Mouse (Mus musculus): Measurements from ENCODE around the gene G3bp2. TPM values are rescaled to one million over a fixed set of nuclear protein-coding genes. Genes with fewer than 3 reads are reported as not detected.
A peak's percentile ranks its signal among the peaks of the same experiment; 100 is the strongest.
"Not testable (repeated sequence)": the region's sequence is repeated elsewhere in the genome, so short reads cannot be mapped to it uniquely, and the experiment has no call there.

Gene G3bp2
- polyA plus RNA-seq (2012; ENCODE audit: insufficient read depth, insufficient read length, missing spikeins) = 59.2 and 82.6 TPM in 2 replicates

- Histone ChIP-seq H3K27ac (replicated peaks; ENCODE audit: low read depth, low read length) (peak within 1 kb of the TSS; percentile 81), H3K4me3 (ENCODE audit: insufficient read depth, low read depth, low read length) (peak within 1 kb of the TSS; percentile 89), H3K4me1 (ENCODE audit: control insufficient read depth, insufficient read depth, insufficient read length, low read length) (peaks cover 12% of the 10 kb centered on the region)
These were observed at the start of gene G3bp2 for GRCm38 (mm10) chr5:92083417-92084038. Gene G3bp2, minus strand, starts transcription at chr5:92083719.

- not testable (repeated sequence) for H3K4me3 ChIP-seq (ENCODE audit: insufficient read depth, low read depth, low read length); H3K4me1 ChIP-seq (ENCODE audit: control insufficient read depth, insufficient read depth, insufficient read length, low read length); H3K27ac ChIP-seq (replicated peaks; ENCODE audit: low read depth, low read length)
These were observed 49.5 kb upstream of the G3bp2 start for GRCm38 (mm10) chr5:92133006-92133405.

- H3K4me1 ChIP-seq (ENCODE audit: control insufficient read depth, insufficient read depth, insufficient read length, low read length) = no peaks in the 10 kb centered on the region
- no peak overlapping the region for H3K27ac ChIP-seq (replicated peaks; ENCODE audit: low read depth, low read length)
- H3K4me3 ChIP-seq (ENCODE audit: insufficient read depth, low read depth, low read length) = no peak overlapping the region
These were observed 48.6 kb upstream of the G3bp2 start for GRCm38 (mm10) chr5:92132127-92132526.

GRCm38 (mm10) chr5:92130040-92130682 lies 46.6 kb upstream of the G3bp2 start:
- no peaks in the 10 kb centered on the region for H3K4me1 ChIP-seq (ENCODE audit: control insufficient read depth, insufficient read depth, insufficient read length, low read length)
- no peak overlapping the region for H3K4me3 ChIP-seq (ENCODE audit: insufficient read depth, low read depth, low read length)
- H3K27ac ChIP-seq (replicated peaks; ENCODE audit: low read depth, low read length) = no peak overlapping the region

GRCm38 (mm10) chr5:92129321-92129768 lies 45.8 kb upstream of the G3bp2 start:
- Histone ChIP-seq H3K27ac (replicated peaks; ENCODE audit: low read depth, low read length) (no peak overlapping the region), H3K4me1 (ENCODE audit: control insufficient read depth, insufficient read depth, insufficient read length, low read length) (no peaks in the 10 kb centered on the region)

GRCm38 (mm10) chr5:92128570-92128969 lies 45.1 kb upstream of the G3bp2 start:
- H3K4me1 ChIP-seq (ENCODE audit: control insufficient read depth, insufficient read depth, insufficient read length, low read length) = no peaks in the 10 kb centered on the region
- no peak overlapping the region for H3K4me3 ChIP-seq (ENCODE audit: insufficient read depth, low read depth, low read length)
- no peak overlapping the region for H3K27ac ChIP-seq (replicated peaks; ENCODE audit: low read depth, low read length)

More at GRCm38 (mm10) chr5:92129321-92129768, 45.8 kb upstream of the G3bp2 start:
- H3K4me3 ChIP-seq (ENCODE audit: insufficient read depth, low read depth, low read length) = no peak overlapping the region

GRCm38 (mm10) chr5:92127751-92128150 lies 44.2 kb upstream of the G3bp2 start:
- no peak overlapping the region for H3K27ac ChIP-seq (replicated peaks; ENCODE audit: low read depth, low read length)
- no peak overlapping the region for H3K4me3 ChIP-seq (ENCODE audit: insufficient read depth, low read depth, low read length)
- H3K4me1 ChIP-seq (ENCODE audit: control insufficient read depth, insufficient read depth, insufficient read length, low read length) = no peaks in the 10 kb centered on the region

GRCm38 (mm10) chr5:92127141-92127625 lies 43.7 kb upstream of the G3bp2 start:
- 0 out of 2 replicates have a peak overlapping the region, but pooled peaks have one; percentile 11 for H3K4me3 ChIP-seq (ENCODE audit: insufficient read depth, low read depth, low read length)
- H3K27ac ChIP-seq (replicated peaks; ENCODE audit: low read depth, low read length) = no peak overlapping the region
- H3K4me1 ChIP-seq (ENCODE audit: control insufficient read depth, insufficient read depth, insufficient read length, low read length) = no peaks in the 10 kb centered on the region

- no peak overlapping the region for H3K4me3 ChIP-seq (ENCODE audit: insufficient read depth, low read depth, low read length)
- no peak overlapping the region for H3K27ac ChIP-seq (replicated peaks; ENCODE audit: low read depth, low read length)
- no peaks in the 10 kb centered on the region for H3K4me1 ChIP-seq (ENCODE audit: control insufficient read depth, insufficient read depth, insufficient read length, low read length)
These were observed 41.9 kb upstream of the G3bp2 start for GRCm38 (mm10) chr5:92125446-92125845.

- no peak overlapping the region for H3K4me3 ChIP-seq (ENCODE audit: insufficient read depth, low read depth, low read length)
- H3K27ac ChIP-seq (replicated peaks; ENCODE audit: low read depth, low read length) = no peak overlapping the region
These were observed 38.1 kb upstream of the G3bp2 start for GRCm38 (mm10) chr5:92121636-92122035.

GRCm38 (mm10) chr5:92117823-92118403 lies 34.4 kb upstream of the G3bp2 start:
- Histone ChIP-seq H3K4me3 (ENCODE audit: insufficient read depth, low read depth, low read length) (peak overlapping the region; percentile 23), H3K27ac (replicated peaks; ENCODE audit: low read depth, low read length) (no peak overlapping the region), H3K4me1 (ENCODE audit: control insufficient read depth, insufficient read depth, insufficient read length, low read length) (no peaks in the 10 kb centered on the region)

More at GRCm38 (mm10) chr5:92121636-92122035, 38.1 kb upstream of the G3bp2 start:
- H3K4me1 ChIP-seq (ENCODE audit: control insufficient read depth, insufficient read depth, insufficient read length, low read length) = no peaks in the 10 kb centered on the region

GRCm38 (mm10) chr5:92114939-92115338 lies 31.4 kb upstream of the G3bp2 start:
- Histone ChIP-seq H3K4me1 (ENCODE audit: control insufficient read depth, insufficient read depth, insufficient read length, low read length) (0 out of 2 replicates have a peak, but pooled peaks cover 2% of the 10 kb centered on the region), H3K27ac (replicated peaks; ENCODE audit: low read depth, low read length) (no peak overlapping the region), H3K4me3 (ENCODE audit: insufficient read depth, low read depth, low read length) (no peak overlapping the region)

- H3K4me3 ChIP-seq (ENCODE audit: insufficient read depth, low read depth, low read length) = no peak overlapping the region
These were observed 30.7 kb upstream of the G3bp2 start for GRCm38 (mm10) chr5:92114223-92114622.

GRCm38 (mm10) chr5:92113484-92113883 lies 30.0 kb upstream of the G3bp2 start:
- no peak overlapping the region for H3K4me3 ChIP-seq (ENCODE audit: insufficient read depth, low read depth, low read length)
- H3K4me1 ChIP-seq (ENCODE audit: control insufficient read depth, insufficient read depth, insufficient read length, low read length) = 0 out of 2 replicates have a peak, but pooled peaks cover 2% of the 10 kb centered on the region
- no peak overlapping the region for H3K27ac ChIP-seq (replicated peaks; ENCODE audit: low read depth, low read length)

More at GRCm38 (mm10) chr5:92114223-92114622, 30.7 kb upstream of the G3bp2 start:
- Histone ChIP-seq H3K27ac (replicated peaks; ENCODE audit: low read depth, low read length) (no peak overlapping the region), H3K4me1 (ENCODE audit: control insufficient read depth, insufficient read depth, insufficient read length, low read length) (0 out of 2 replicates have a peak, but pooled peaks cover 2% of the 10 kb centered on the region)

GRCm38 (mm10) chr5:92112585-92112984 lies 29.1 kb upstream of the G3bp2 start:
- Histone ChIP-seq H3K4me1 (ENCODE audit: control insufficient read depth, insufficient read depth, insufficient read length, low read length) (0 out of 2 replicates have a peak, but pooled peaks cover 2% of the 10 kb centered on the region), H3K27ac (replicated peaks; ENCODE audit: low read depth, low read length) (peak overlapping the region; percentile 43), H3K4me3 (ENCODE audit: insufficient read depth, low read depth, low read length) (peak overlapping the region; percentile 55)

All from brown adipose tissue, adult 24 weeks (tissue).